Mouse (Mus musculus) right cerebral cortex, postnatal 10 days (tissue): ENCODE measurements around the gene Trmt2a.
A peak's percentile ranks its signal among the peaks of the same experiment; 100 is the strongest.
"Not testable (repeated sequence)": the region's sequence is repeated elsewhere in the genome, so short reads cannot be mapped to it uniquely, and the experiment has no call there.

ENCODE experiments used
- DNase-seq, 2 experiments: peaks; one replicate each; pipeline ENCODE4 v3.0.0; 2021; ENCODE audit warnings: low spot score in 2 of 2

The Trmt2a gene

GRCm38 (mm10) chr16:18288581-18289061 lies 40.1 kb downstream of the Trmt2a start:
- DNase-seq: peak; percentile 61 to 70

- DNase-seq: peak; percentile 99
These were observed 40.6 kb downstream of the Trmt2a start, which contains the start of gene Dgcr8 for GRCm38 (mm10) chr16:18289067-18289588. TSS of gene Dgcr8 (minus strand) at chr16:18289246.

- not testable (repeated sequence) for DNase-seq
These were observed 41.1 kb downstream of the Trmt2a start for GRCm38 (mm10) chr16:18289614-18290013.
